ENCODE assay signal across 16 mouse cellular contexts in the genomic region with DNA sequence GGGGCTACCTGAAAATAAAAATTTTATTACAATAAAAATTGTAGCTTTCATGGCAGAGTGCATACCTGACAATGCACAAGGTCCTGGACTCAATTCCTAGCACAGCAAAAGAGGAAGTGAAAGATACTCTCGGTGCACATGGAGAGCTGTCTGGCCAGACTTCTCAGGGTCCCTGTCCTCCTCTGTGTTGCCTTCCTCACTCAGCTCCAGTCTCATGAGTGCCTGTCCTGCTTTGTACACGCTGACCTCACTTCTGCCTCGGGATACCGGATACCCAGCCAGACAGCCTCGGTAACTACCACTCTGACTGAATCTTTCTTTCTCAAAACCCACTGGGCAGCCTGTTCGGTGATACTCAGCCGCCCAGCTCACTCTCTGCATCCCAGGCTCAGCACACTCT. TPM values are rescaled to one million over a fixed set of nuclear protein-coding genes. Genes with fewer than 3 reads are reported as not detected.
A peak's percentile ranks its signal among the peaks of the same experiment; 100 is the strongest.
DNase-seq lines count a peak whose midpoint lies in the region; TF ChIP-seq lines count a peak whose summit lies in the region.
"Had no signal": no experiment of that assay in that cellular context is flagged by ENCODE, and none has a peak within 500 bp of the region (broad histone marks: within the 10 kb centered on the region; RNA-seq: fewer than 3 reads in every experiment).

No protein-coding gene starts in this region.

- peak; percentile 67 for DNase-seq in layer of hippocampus, adult 9-11 months
- no peak for DNase-seq in layer of hippocampus, adult 8-10 months (ENCODE audit: low spot score in 2 of 2)
- peak; percentile 59 for DNase-seq in CH12.LX (ENCODE audit: extremely low read depth)
- DNase-seq in ovary, adult 18-20 months (ENCODE audit: low spot score): no peak
- DNase-seq in thymus, postnatal 4 days: no peak
- DNase-seq: cerebellum, adult 8-10 months; heart, adult 18-20 months; kidney, postnatal 25 days; liver, embryonic 13.5 days; lung, postnatal 4 days; spleen, adult 18-20 months; thymus, postnatal 14 days had no signal

- H3K9ac ChIP-seq in CH12.LX (ENCODE audit: insufficient read depth, low read depth): no peak overlapping the region
- H3K9ac ChIP-seq: hindbrain, embryonic 15.5 days; liver, embryonic 13.5 days had no signal

- no peak overlapping the region for H3K4me3 ChIP-seq in CH12.LX (replicated peaks in 1 of 3; ENCODE audit: low read depth in 2 of 3, low read length in 2 of 3, poor library complexity in 1 of 3)
- peak overlapping the region; percentile 15 for H3K4me3 ChIP-seq in bone marrow macrophage, adult 2 months (ENCODE audit: insufficient read depth, low read length)
- H3K4me3 ChIP-seq in megakaryocyte, embryonic 14.5 days (replicated peaks): peak overlapping the region; percentile 77
- H3K4me3 ChIP-seq: hindbrain, embryonic 15.5 days; liver, embryonic 13.5 days had no signal

- no peak overlapping the region for H3K4me2 ChIP-seq in CH12.LX (ENCODE audit: insufficient read depth, low read depth, poor library complexity, severe bottlenecking)
- H3K4me2 ChIP-seq: hindbrain, embryonic 15.5 days; liver, embryonic 13.5 days had no signal

- in situ Hi-C loops in CH12.LX (cut with MboI; ENCODE audit: low pct_ligation_motif_present, low pct_unique_long_range_greater_than_20kb, low sequenced_read_pairs): no loop called here

- peak; percentile 83 for TF ChIP-seq EP300 in CH12.LX (IDR thresholded peaks at IDR 0.05; ENCODE audit: low read length)

- no peak for TF ChIP-seq RAD21 in CH12.LX (IDR thresholded peaks at IDR 0.05; ENCODE audit: low read depth, low read length)

- H3K4me1 ChIP-seq in CH12.LX (ENCODE audit: control insufficient read depth in 1 of 2, insufficient read depth in 2 of 2): peaks cover 35 to 99% of the 10 kb centered on the region in 2 experiments
- H3K4me1 ChIP-seq in bone marrow macrophage, adult 2 months (ENCODE audit: control insufficient read depth, insufficient read depth, low read length): peaks cover 85% of the 10 kb centered on the region
- H3K4me1 ChIP-seq in megakaryocyte, embryonic 14.5 days: peaks cover 100% of the 10 kb centered on the region

- H3K27ac ChIP-seq in CH12.LX (ENCODE audit: insufficient read depth, low read depth): no peak overlapping the region
- H3K27ac ChIP-seq in bone marrow macrophage, adult 2 months (ENCODE audit: insufficient read depth, low read depth, low read length): peak overlapping the region; percentile 45
- H3K27ac ChIP-seq: hindbrain, embryonic 15.5 days had no signal

- dilution Hi-C loops in CH12.LX (cut with MboI; ENCODE audit: extremely low pct_ligation_motif_present, extremely low pct_unique_long_range_greater_than_20kb, low sequenced_read_pairs): no loop called here

- TF ChIP-seq POLR2A in CH12.LX (IDR thresholded peaks at IDR 0.05; ENCODE audit: low read depth, low read length): no peak
- TF ChIP-seq POLR2A in bone marrow macrophage, adult 2 months (IDR thresholded peaks at IDR 0.05; ENCODE audit: borderline replicate concordance, low read depth, low read length): no peak

- peaks cover 5% of the 10 kb centered on the region for H3K79me2 ChIP-seq in CH12.LX (replicated peaks; ENCODE audit: control insufficient read depth, extremely low read depth, insufficient read depth, poor library complexity, severe bottlenecking)

- H3K9me3 ChIP-seq in CH12.LX (replicated peaks; ENCODE audit: low read length): no peaks in the 10 kb centered on the region
- no peaks in the 10 kb centered on the region for H3K9me3 ChIP-seq in megakaryocyte, embryonic 14.5 days
- H3K9me3 ChIP-seq: hindbrain, embryonic 15.5 days; liver, embryonic 13.5 days had no signal

- TF ChIP-seq CTCF in CH12.LX (conservative IDR thresholded peaks at IDR 0.05 in 1 of 2, IDR thresholded peaks at IDR 0.05 in 1 of 2; ENCODE audit: low read depth in 2 of 2, low read length in 2 of 2): no peak
- TF ChIP-seq CTCF in bone marrow macrophage, adult 2 months (IDR thresholded peaks at IDR 0.05; ENCODE audit: low read depth, low read length): no peak

- no peaks in the 10 kb centered on the region for H3K27me3 ChIP-seq in CH12.LX (replicated peaks)
- H3K27me3 ChIP-seq in megakaryocyte, embryonic 14.5 days (replicated peaks): no peaks in the 10 kb centered on the region
- H3K27me3 ChIP-seq: hindbrain, embryonic 15.5 days; liver, embryonic 13.5 days; Patski had no signal

- H3K36me3 ChIP-seq in CH12.LX (replicated peaks in 1 of 2; ENCODE audit: control insufficient read depth in 1 of 2, insufficient read depth in 1 of 2, low read length in 1 of 2): peaks cover 2 to 67% of the 10 kb centered on the region in 2 experiments
- H3K36me3 ChIP-seq in megakaryocyte, embryonic 14.5 days (replicated peaks; ENCODE audit: low read length): peaks cover 89% of the 10 kb centered on the region
- H3K36me3 ChIP-seq: hindbrain, embryonic 15.5 days had no signal

TF ChIP-seq in CH12.LX, 34 proteins besides CTCF, POLR2A, EP300 and RAD21:
- TF ChIP-seq MXI1 (IDR thresholded peaks at IDR 0.05; ENCODE audit: low read depth, low read length) (0 out of 2 replicates have a peak, but pooled peaks have one; percentile 58), BHLHE40 (IDR thresholded peaks at IDR 0.05; ENCODE audit: low read depth, low read length) (peak; percentile 45; the same call in 1 of the 2 replicates), CHD2 (IDR thresholded peaks at IDR 0.05; ENCODE audit: low read length) (no peak), IRF4 (IDR thresholded peaks at IDR 0.05; ENCODE audit: low read depth, low read length) (peak; percentile 83), MYC (IDR thresholded peaks at IDR 0.05; ENCODE audit: low read depth, low read length) (peak; percentile 87), NELFE (IDR thresholded peaks at IDR 0.05; ENCODE audit: low read depth, low read length) (no peak), CHD1 (IDR thresholded peaks at IDR 0.05; ENCODE audit: low read depth, low read length) (no peak), JUND (conservative IDR thresholded peaks at IDR 0.05; ENCODE audit: low read depth, low read length) (no peak), MAX (IDR thresholded peaks at IDR 0.05; ENCODE audit: low read length) (peak; percentile 60; the same call in 1 of the 2 replicates), USF1 (IDR thresholded peaks at IDR 0.05; ENCODE audit: low read depth, low read length) (no peak)

RNA-seq across cellular contexts. Expression of a gene that starts 33.3 kb away (rescaled TPM):
- 10 to 100 TPM; 33.0 to 45.1 (median 38.3) TPM for total RNA-seq in layer of hippocampus, adult 8-10 months (2022)
- total RNA-seq in CH12.LX (2012; rRNA removed): 14.9 and 16.1 TPM in 2 replicates
- 10.6 and 11.6 TPM in 2 replicates for total RNA-seq in CH12.LX (2014; rRNA removed)
- polyA plus RNA-seq in CH12.LX (2012; ENCODE audit: insufficient read length, low read depth): 17.8 and 19.1 TPM in 2 replicates
- 71.8 and 88.3 TPM in 2 replicates for polyA plus RNA-seq in bone marrow macrophage, adult 2 months (2012; ENCODE audit: insufficient read depth, insufficient read length, missing spikeins)
- 20.9 and 22.8 TPM in 2 replicates for polyA plus RNA-seq in megakaryocyte, embryonic 14.5 days (2012; ENCODE audit: insufficient read depth, low replicate concordance)

RNA-seq across cellular contexts. Expression of a gene that starts 40.3 kb away (rescaled TPM):
- 1 to 10 TPM; 1.7 to 2.6 (median 2.4) TPM for total RNA-seq in layer of hippocampus, adult 8-10 months (2022)
- total RNA-seq in CH12.LX (2012; rRNA removed): 0.04 TPM in 1 of 2 replicates, not detected in the other
- not detected in 2 replicates for total RNA-seq in CH12.LX (2014; rRNA removed)
- polyA plus RNA-seq in CH12.LX (2012; ENCODE audit: insufficient read length, low read depth): 0.12 and 0.17 TPM in 2 replicates
- 0.40 TPM in 1 of 2 replicates, not detected in the other for polyA plus RNA-seq in bone marrow macrophage, adult 2 months (2012; ENCODE audit: insufficient read depth, insufficient read length, missing spikeins)
- polyA plus RNA-seq in megakaryocyte, embryonic 14.5 days (2012; ENCODE audit: insufficient read depth, low replicate concordance): 1.1 and 7.2 TPM in 2 replicates

Comparison
In these comparisons a context has a peak if more than half of its experiments do, and no peak if none do; other contexts are left out.
1. DNase-seq: peak in layer of hippocampus, adult 9-11 months (single experiment) and CH12.LX (single experiment); none in layer of hippocampus, adult 8-10 months (0 of 2), ovary, adult 18-20 months (single experiment) and thymus, postnatal 4 days (single experiment).
2. H3K4me3 ChIP-seq: peak in bone marrow macrophage, adult 2 months (single experiment) and megakaryocyte, embryonic 14.5 days (single experiment); none in CH12.LX (0 of 3).